Mouse (Mus musculus) midbrain, postnatal 0 days (tissue): Measurements from ENCODE around the gene Actn4. TPM values are rescaled to one million over a fixed set of nuclear protein-coding genes. Genes with fewer than 3 reads are reported as not detected.

Experiments used
- ATAC-seq: fragments of 200-750 bp; cut with Nextera tagmentation; 2 replicates; pipeline ENCODE4 v1.8.0; 2017; ENCODE audit warnings: moderate number of reproducible peaks, mild to moderate bottlenecking, moderate TSS enrichment, moderate library complexity; ENCODE audit not compliant: low FRiP score
- DNase-seq: peaks from one replicate; pipeline ENCODE4 v3.0.0-alpha.2; 2015; ENCODE audit warnings: low spot score
- H3K27ac ChIP-seq: fragments of 300-500 bp; sonication (generic); 2 replicates; pipeline ENCODE4 v1.5.1; 2014; ENCODE audit warnings: low read depth, mild to moderate bottlenecking, low read length, mixed read lengths
- H3K27me3 ChIP-seq: fragments of 300-500 bp; sonication (generic); 2 replicates; pipeline ENCODE4 v1.6.1; 2014; ENCODE audit warnings: low read length, control low read depth, mixed read lengths; ENCODE audit not compliant: insufficient read depth
- H3K36me3 ChIP-seq: fragments of 300-500 bp; sonication (generic); 2 replicates; pipeline ENCODE4 v1.6.1; 2014; ENCODE audit warnings: low read length, control low read depth, mixed read lengths; ENCODE audit not compliant: insufficient read depth
- H3K4me1 ChIP-seq: fragments of 300-500 bp; sonication (generic); 2 replicates; pipeline ENCODE4 v1.6.1; 2014; ENCODE audit warnings: mild to moderate bottlenecking, control low read depth, antibody characterized with exemption, low read length, mixed read lengths; ENCODE audit not compliant: insufficient read depth
- H3K4me2 ChIP-seq: fragments of 300-500 bp; sonication (generic); 2 replicates; pipeline ENCODE4 v1.6.1; 2014; ENCODE audit warnings: low read depth, mild to moderate bottlenecking, low read length, mixed read lengths; ENCODE audit not compliant: poor library complexity, severe bottlenecking
- H3K4me3 ChIP-seq: fragments of 300-500 bp; sonication (generic); 2 replicates; pipeline ENCODE4 v1.5.1; 2014; ENCODE audit warnings: low read depth, mild to moderate bottlenecking, low read length, moderate library complexity
- H3K9ac ChIP-seq: fragments of 300-500 bp; sonication (generic); replicated peaks from 2 replicates; pipeline ENCODE4 v1.6.1; 2014; ENCODE audit warnings: mild to moderate bottlenecking, low read length, moderate library complexity, mixed read lengths; ENCODE audit not compliant: poor library complexity, severe bottlenecking
- H3K9me3 ChIP-seq: fragments of 300-500 bp; sonication (generic); 2 replicates; pipeline ENCODE4 v1.6.1; 2016; ENCODE audit warnings: low read length, control low read depth
- CTCF ChIP-seq: IDR thresholded peaks from 2 replicates; pipeline ENCODE4 v1.5.1; 2016; ENCODE audit warnings: antibody characterized with exemption, mild to moderate bottlenecking
- WGBS: fragments of 180-500 bp; shearing (Covaris S2); extraction: QIAGEN DNeasy Blood & Tissue Kit; methylation state at CpG from one replicate; pipeline ENCODE4 v1.1.7; 2014; 5-methylcytosine and 5-hydroxymethylcytosine counted together
- polyA plus RNA-seq: library from polyadenylated mRNA; unstranded; fragments of >200 nt; fragmentation: Nextera tagmentation; extraction: Ambion mirVana; gene quantifications from 2 replicates; pipeline ENCODE4 v1.2.1, GENCODE M21; 2015
- total RNA-seq: library from RNA; depleted of rRNA; stranded (reverse); fragments of >200 nt; gene quantifications from 2 replicates; pipeline ENCODE4 v1.2.3, GENCODE M21; 2014; rRNA removed

The Actn4 gene
- total and polyA plus RNA-seq, 2 experiments from 2014 or later, result 74.7 to 101 TPM

GRCm38 (mm10) chr7:28850642-28851041, 111.5 kb downstream of the Actn4 start:
- Histone ChIP-seq H3K4me2 (no peak overlapping the region), H3K4me1 (no peaks in the 10 kb centered on the region), H3K9ac (no peak overlapping the region), H3K27ac (no peak overlapping the region), H3K27me3 (no peaks in the 10 kb centered on the region), H3K36me3 (no peaks in the 10 kb centered on the region), H3K4me3 (no peak overlapping the region), H3K9me3 (no peaks in the 10 kb centered on the region)
- TF ChIP-seq CTCF, result no peak
- DNase-seq (no peak), ATAC-seq (no peak)
- 83% methylated on average over 4 of the region's 4 CpGs for WGBS

- 50% methylated on average over 1 of the region's 1 CpGs for WGBS
- DNase-seq (no peak), ATAC-seq (no peak)
- Histone ChIP-seq H3K27ac (no peak overlapping the region), H3K9me3 (no peaks in the 10 kb centered on the region), H3K9ac (no peak overlapping the region), H3K4me3 (no peak overlapping the region), H3K27me3 (no peaks in the 10 kb centered on the region), H3K4me2 (no peak overlapping the region), H3K36me3 (no peaks in the 10 kb centered on the region), H3K4me1 (no peaks in the 10 kb centered on the region)
- no peak for TF ChIP-seq CTCF
Observed at GRCm38 (mm10) chr7:28849700-28850236, 112.4 kb downstream of the Actn4 start.

- WGBS, result 74% methylated on average over 1 of the region's 1 CpGs
- no peak for TF ChIP-seq CTCF
- no peak overlapping the region for H3K9ac ChIP-seq
- ATAC-seq (no peak), DNase-seq (no peak)
- no peaks in the 10 kb centered on the region for H3K4me1 ChIP-seq
- no peak overlapping the region for H3K4me2 ChIP-seq
- no peaks in the 10 kb centered on the region for H3K27me3 ChIP-seq
- H3K36me3 ChIP-seq, result no peaks in the 10 kb centered on the region
- H3K27ac ChIP-seq, result no peak overlapping the region
- no peaks in the 10 kb centered on the region for H3K9me3 ChIP-seq
- no peak overlapping the region for H3K4me3 ChIP-seq
Observed at GRCm38 (mm10) chr7:28847273-28847672, 114.9 kb downstream of the Actn4 start.

Other genes with a start within 250 kb of the Actn4 start
- 1.7 and 2.8 TPM in 2 replicates for gene Fbxo17, start 245.5 kb downstream of the Actn4 start, total RNA-seq
- 5.5 and 6.1 TPM in 2 replicates for gene Fbxo17, start 245.5 kb downstream of the Actn4 start, polyA plus RNA-seq
- gene Mrps12, start 220.5 kb downstream of the Actn4 start, total RNA-seq, result 48.6 and 67.5 TPM in 2 replicates
- 97.3 and 106 TPM in 2 replicates for gene Mrps12, start 220.5 kb downstream of the Actn4 start, polyA plus RNA-seq
- 17.8 and 18.6 TPM in 2 replicates for gene Sars2, start 220.3 kb downstream of the Actn4 start, total RNA-seq
- gene Sars2, start 220.3 kb downstream of the Actn4 start, polyA plus RNA-seq, result 16.2 and 19.3 TPM in 2 replicates
- gene Ccer2, start 206.2 kb downstream of the Actn4 start, total RNA-seq, result not detected in 2 replicates
- 1.4 and 1.8 TPM in 2 replicates for gene Ccer2, start 206.2 kb downstream of the Actn4 start, polyA plus RNA-seq
- gene Sirt2, start 195.6 kb downstream of the Actn4 start, total RNA-seq, result 64.8 and 85.9 TPM in 2 replicates
- 111 and 120 TPM in 2 replicates for gene Sirt2, start 195.6 kb downstream of the Actn4 start, polyA plus RNA-seq
- 18.3 and 19.7 TPM in 2 replicates for gene Nfkbib, start 194.8 kb downstream of the Actn4 start, total RNA-seq
- 58.5 and 65.3 TPM in 2 replicates for gene Nfkbib, start 194.8 kb downstream of the Actn4 start, polyA plus RNA-seq
- gene Rinl, start 173.4 kb downstream of the Actn4 start, total RNA-seq, result 0.80 and 1.0 TPM in 2 replicates
- 1.9 TPM in 2 replicates for gene Rinl, start 173.4 kb downstream of the Actn4 start, polyA plus RNA-seq
- 253 and 265 TPM in 2 replicates for gene Hnrnpl, start 153.8 kb downstream of the Actn4 start, total RNA-seq
- 146 and 175 TPM in 2 replicates for gene Hnrnpl, start 153.8 kb downstream of the Actn4 start, polyA plus RNA-seq
- gene Ech1, start 137.1 kb downstream of the Actn4 start, total RNA-seq, result 89.3 and 104 TPM in 2 replicates
- gene Ech1, start 137.1 kb downstream of the Actn4 start, polyA plus RNA-seq, result 103 and 107 TPM in 2 replicates
- 3.4 and 3.5 TPM in 2 replicates for gene Lgals4, start 128.5 kb downstream of the Actn4 start, total RNA-seq
- gene Lgals4, start 128.5 kb downstream of the Actn4 start, polyA plus RNA-seq, result 4.8 and 5.1 TPM in 2 replicates
- 0.38 and 12.5 TPM in 2 replicates for gene Lgals7, start 98.5 kb downstream of the Actn4 start, total RNA-seq
- gene Lgals7, start 98.5 kb downstream of the Actn4 start, polyA plus RNA-seq, result 3.8 and 4.8 TPM in 2 replicates
- gene Capn12, start 80.9 kb downstream of the Actn4 start, total RNA-seq, result 0.38 and 0.57 TPM in 2 replicates
- gene Capn12, start 80.9 kb downstream of the Actn4 start, polyA plus RNA-seq, result 0.26 and 0.41 TPM in 2 replicates
- 405 and 482 TPM in 2 replicates for gene Eif3k, start 19.5 kb upstream of the Actn4 start, total RNA-seq
- 292 and 309 TPM in 2 replicates for gene Eif3k, start 19.5 kb upstream of the Actn4 start, polyA plus RNA-seq
- gene Map4k1, start 19.7 kb upstream of the Actn4 start, total RNA-seq, result 5.6 and 17.4 TPM in 2 replicates
- 18.2 and 21.0 TPM in 2 replicates for gene Map4k1, start 19.7 kb upstream of the Actn4 start, polyA plus RNA-seq
- gene Ryr1, start 162.8 kb upstream of the Actn4 start, total RNA-seq, result 7.0 and 7.2 TPM in 2 replicates
- gene Ryr1, start 162.8 kb upstream of the Actn4 start, polyA plus RNA-seq, result 13.6 and 15.2 TPM in 2 replicates
- 0.80 and 2.2 TPM in 2 replicates for gene Rasgrp4, start 172.5 kb upstream of the Actn4 start, total RNA-seq
- gene Rasgrp4, start 172.5 kb upstream of the Actn4 start, polyA plus RNA-seq, result 0.79 and 1.1 TPM in 2 replicates
- gene Fam98c, start 193.9 kb upstream of the Actn4 start, total RNA-seq, result 27.5 and 32.9 TPM in 2 replicates
- 37.9 and 38.0 TPM in 2 replicates for gene Fam98c, start 193.9 kb upstream of the Actn4 start, polyA plus RNA-seq
- gene Ggn, start 207.9 kb upstream of the Actn4 start, total RNA-seq, result 0.49 and 1.3 TPM in 2 replicates
- gene Ggn, start 207.9 kb upstream of the Actn4 start, polyA plus RNA-seq, result 0.35 and 0.69 TPM in 2 replicates
- 33.3 and 35.0 TPM in 2 replicates for gene Spred3, start 208.1 kb upstream of the Actn4 start, total RNA-seq
- 10.4 and 13.1 TPM in 2 replicates for gene Spred3, start 208.1 kb upstream of the Actn4 start, polyA plus RNA-seq
- 289 and 329 TPM in 2 replicates for gene Psmd8, start 218.4 kb upstream of the Actn4 start, total RNA-seq
- gene Psmd8, start 218.4 kb upstream of the Actn4 start, polyA plus RNA-seq, result 286 and 292 TPM in 2 replicates